Mouse (Mus musculus) stomach, postnatal 0 days (tissue): Measurements from ENCODE around the gene Apol8. TPM values are rescaled to one million over a fixed set of nuclear protein-coding genes. Genes with fewer than 3 reads are reported as not detected.

ENCODE experiments used
- ATAC-seq: fragments of 200-750 bp; cut with Nextera tagmentation; 2 replicates; pipeline ENCODE4 v1.8.0; 2017; ENCODE audit not compliant: low FRiP score, low TSS enrichment
- DNase-seq: peaks from one replicate; pipeline ENCODE4 v3.0.0-alpha.2; 2016; ENCODE audit warnings: low spot score
- H3K27ac ChIP-seq: fragments of 300-500 bp; sonication (generic); replicated peaks from 2 replicates; pipeline ENCODE4 v1.5.1; 2014; ENCODE audit warnings: mild to moderate bottlenecking, control low read depth
- H3K27me3 ChIP-seq: fragments of 300-500 bp; sonication (generic); 2 replicates; pipeline ENCODE4 v1.6.1; 2014; ENCODE audit warnings: low read length; ENCODE audit not compliant: control insufficient read depth, insufficient read depth
- H3K36me3 ChIP-seq: fragments of 300-500 bp; sonication (generic); 2 replicates; pipeline ENCODE4 v1.6.1; 2014; ENCODE audit warnings: low read length, mixed read lengths; ENCODE audit not compliant: control insufficient read depth, insufficient read depth
- H3K4me1 ChIP-seq: fragments of 300-500 bp; sonication (generic); replicated peaks from 2 replicates; pipeline ENCODE4 v1.6.1; 2014; ENCODE audit warnings: antibody characterized with exemption; ENCODE audit not compliant: control insufficient read depth, insufficient read depth
- H3K4me2 ChIP-seq: fragments of 300-500 bp; sonication (generic); replicated peaks from 2 replicates; pipeline ENCODE4 v1.6.1; 2014; ENCODE audit warnings: low read depth, mild to moderate bottlenecking, control low read depth, moderate library complexity
- H3K4me3 ChIP-seq: fragments of 300-500 bp; sonication (generic); 2 replicates; pipeline ENCODE4 v1.5.1; 2014; ENCODE audit warnings: low read depth, low read length, control low read depth
- H3K9ac ChIP-seq: fragments of 300-500 bp; sonication (generic); 2 replicates; pipeline ENCODE4 v1.6.1; 2014; ENCODE audit warnings: mild to moderate bottlenecking, low read length, control low read depth, mixed read lengths
- H3K9me3 ChIP-seq: fragments of 300-500 bp; sonication (generic); 2 replicates; pipeline ENCODE4 v1.6.1; 2016; ENCODE audit warnings: low read length; ENCODE audit not compliant: control insufficient read depth
- CTCF ChIP-seq: IDR thresholded peaks from 2 replicates; pipeline ENCODE4 v1.5.1; 2016; ENCODE audit warnings: antibody characterized with exemption, low read depth, mild to moderate bottlenecking, moderate library complexity
- EP300 ChIP-seq: optimal IDR thresholded peaks from 2 replicates; pipeline ENCODE3; 2016; ENCODE audit warnings: antibody characterized with exemption
- WGBS: fragments of 180-500 bp; shearing (Covaris S2); extraction: QIAGEN DNeasy Blood & Tissue Kit; methylation state at CpG from one replicate; pipeline ENCODE4 v1.1.7; 2014; 5-methylcytosine and 5-hydroxymethylcytosine counted together
- polyA plus RNA-seq: library from polyadenylated mRNA; unstranded; fragments of >200 nt; fragmentation: Nextera tagmentation; extraction: Ambion mirVana; gene quantifications from 2 replicates; pipeline ENCODE4 v1.2.1, GENCODE M21; 2015

Apol8 gene
- polyA plus RNA-seq, 1 experiment from 2014 or later, result 0.05 TPM

- Histone ChIP-seq H3K4me2 (no peak overlapping the region), H3K9me3 (no peaks in the 10 kb centered on the region), H3K9ac (no peak overlapping the region), H3K36me3 (peaks cover 46% of the 10 kb centered on the region), H3K27me3 (no peaks in the 10 kb centered on the region), H3K4me1 (no peaks in the 10 kb centered on the region), H3K4me3 (no peak overlapping the region), H3K27ac (no peak overlapping the region)
- TF ChIP-seq CTCF (no peak), EP300 (no peak)
- WGBS, result 96% methylated on average over 7 of the region's 7 CpGs
- ATAC-seq (no peak), DNase-seq (no peak)
Measured at GRCm38 (mm10) chr15:77761083-77761482, 4.3 kb upstream of the Apol8 start.

GRCm38 (mm10) chr15:77760037-77760436, 3.2 kb upstream of the Apol8 start:
- H3K4me3 ChIP-seq, result no peak overlapping the region
- DNase-seq, result no peak
- no peak for ATAC-seq
- peaks cover 35% of the 10 kb centered on the region for H3K36me3 ChIP-seq
- H3K4me2 ChIP-seq, result no peak overlapping the region
- no peaks in the 10 kb centered on the region for H3K4me1 ChIP-seq
- H3K9ac ChIP-seq, result no peak overlapping the region
- TF ChIP-seq CTCF (no peak), EP300 (no peak)
- WGBS, result 90% methylated on average over 16 of the region's 16 CpGs
- no peak overlapping the region for H3K27ac ChIP-seq
- no peaks in the 10 kb centered on the region for H3K9me3 ChIP-seq
- no peaks in the 10 kb centered on the region for H3K27me3 ChIP-seq

GRCm38 (mm10) chr15:77757586-77758226, 903 bp upstream of the Apol8 start:
- TF ChIP-seq EP300 (no peak), CTCF (peak; percentile 64)
- Histone ChIP-seq H3K36me3 (peaks cover 15% of the 10 kb centered on the region), H3K27ac (no peak overlapping the region), H3K9ac (no peak overlapping the region), H3K4me2 (no peak overlapping the region), H3K27me3 (no peaks in the 10 kb centered on the region), H3K9me3 (no peaks in the 10 kb centered on the region), H3K4me3 (no peak overlapping the region), H3K4me1 (no peaks in the 10 kb centered on the region)
- no peak for ATAC-seq
- WGBS, result 63% methylated on average over 4 of the region's 4 CpGs
- DNase-seq, result no peak

- no peak for ATAC-seq
- no peak for DNase-seq
- H3K4me3 ChIP-seq, result no peak overlapping the region
- no peak overlapping the region for H3K27ac ChIP-seq
- 60% methylated on average over 2 of the region's 2 CpGs for WGBS
- H3K4me1 ChIP-seq, result no peaks in the 10 kb centered on the region
- no peak overlapping the region for H3K9ac ChIP-seq
- no peaks in the 10 kb centered on the region for H3K9me3 ChIP-seq
- H3K36me3 ChIP-seq, result peaks cover 5% of the 10 kb centered on the region; the same call in 1 of the 2 replicates
- no peak for TF ChIP-seq CTCF
- no peak for TF ChIP-seq EP300
- H3K4me2 ChIP-seq, result no peak overlapping the region
- no peaks in the 10 kb centered on the region for H3K27me3 ChIP-seq
Measured at GRCm38 (mm10) chr15:77756081-77756480, 722 bp downstream of the Apol8 start.

- Histone ChIP-seq H3K4me1 (no peaks in the 10 kb centered on the region), H3K4me3 (no peak overlapping the region), H3K4me2 (no peak overlapping the region), H3K36me3 (0 out of 2 replicates have a peak, but pooled peaks cover under 1% of the 10 kb centered on the region), H3K9me3 (no peaks in the 10 kb centered on the region), H3K27ac (no peak overlapping the region), H3K27me3 (no peaks in the 10 kb centered on the region), H3K9ac (no peak overlapping the region)
- no peak for DNase-seq
- 37% methylated on average over 2 of the region's 2 CpGs for WGBS
- ATAC-seq, result peak; percentile 33; the same call in 1 of the 2 replicates
- TF ChIP-seq CTCF, result no peak
- no peak for TF ChIP-seq EP300
Measured at GRCm38 (mm10) chr15:77755132-77755531, 1.7 kb downstream of the Apol8 start.

- Histone ChIP-seq H3K4me1 (no peaks in the 10 kb centered on the region), H3K9me3 (no peaks in the 10 kb centered on the region), H3K27ac (no peak overlapping the region), H3K4me3 (no peak overlapping the region), H3K9ac (no peak overlapping the region), H3K36me3 (no peaks in the 10 kb centered on the region), H3K27me3 (no peaks in the 10 kb centered on the region), H3K4me2 (no peak overlapping the region)
- 48% methylated on average over 11 of the region's 11 CpGs for WGBS
- TF ChIP-seq EP300 (no peak), CTCF (no peak)
- DNase-seq, result no peak
- no peak for ATAC-seq
Measured at GRCm38 (mm10) chr15:77752443-77752842, 4.4 kb downstream of the Apol8 start.
